ENCODE assay signal across 33 mouse cellular contexts in the genomic region with DNA sequence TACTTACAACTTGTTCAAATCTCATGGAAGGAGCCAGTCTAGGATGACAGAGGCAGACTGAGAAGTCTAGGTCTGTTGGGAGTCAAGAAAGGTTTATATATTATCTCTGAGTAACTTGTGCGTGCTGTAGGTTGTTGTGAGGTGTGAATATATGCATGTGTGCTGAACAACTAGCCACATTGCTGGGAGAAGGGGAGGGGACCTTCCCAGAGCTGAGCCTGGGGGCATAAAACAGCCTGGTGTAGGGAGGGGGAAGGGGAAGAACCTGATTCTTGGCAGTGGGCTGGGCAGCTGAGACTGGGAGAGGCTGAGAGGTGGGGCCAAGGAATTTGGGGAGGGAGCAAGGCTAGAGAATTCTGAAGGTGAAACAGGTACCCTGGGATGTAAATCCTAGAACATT. TPM values are rescaled to one million over a fixed set of nuclear protein-coding genes. Genes with fewer than 3 reads are reported as not detected.
A peak's percentile ranks its signal among the peaks of the same experiment; 100 is the strongest.
DNase-seq lines count a peak whose midpoint lies in the region; ATAC-seq and TF ChIP-seq lines count a peak whose summit lies in the region.
"Had no signal": no experiment of that assay in that cellular context is flagged by ENCODE, and none has a peak within 500 bp of the region (broad histone marks: within the 10 kb centered on the region; RNA-seq: fewer than 3 reads in every experiment).

TSS of gene Trpv5 (minus strand) at position 101 of the 400 bp plus-strand sequence.

- H3K4me3 ChIP-seq in kidney, embryonic 16.5 days (ENCODE audit: low read length), result no peak within 1 kb of the TSS
- no peak within 1 kb of the TSS for H3K4me3 ChIP-seq in thymus, adult 2 months (ENCODE audit: control insufficient read depth, insufficient read depth, low read length)
- H3K4me3 ChIP-seq: embryonic facial prominence, embryonic 10.5 days; embryonic facial prominence, embryonic 13.5 days; erythroblast, embryonic 14.5 days; forebrain, embryonic 12.5 days; forebrain, embryonic 15.5 days; hindbrain, embryonic 10.5 days; hindbrain, embryonic 13.5 days had no signal

- no peak; the same call in 1 of the 2 replicates for ATAC-seq in kidney, embryonic 16.5 days (ENCODE audit: low FRiP score, low TSS enrichment)
- ATAC-seq: forebrain, embryonic 15.5 days; hindbrain, embryonic 16.5 days had no signal

- intact Hi-C loops in heart, postnatal 10 days (cut with DNase I), result no loop called here

- WGBS in kidney, embryonic 16.5 days, result 56% methylated on average over 1 of the region's 1 CpGs
- WGBS in thymus, adult 2 months, result 88% methylated on average over 1 of the region's 1 CpGs

- peak within 1 kb of the TSS; percentile 32; the same call in 1 of the 2 replicates for H3K27ac ChIP-seq in kidney, embryonic 16.5 days (ENCODE audit: low read length)
- no peak within 1 kb of the TSS for H3K27ac ChIP-seq in thymus, adult 2 months (ENCODE audit: control insufficient read depth, insufficient read depth, low read length)
- H3K27ac ChIP-seq: embryonic facial prominence, embryonic 10.5 days; embryonic facial prominence, embryonic 13.5 days; forebrain, embryonic 12.5 days; forebrain, embryonic 15.5 days; hindbrain, embryonic 10.5 days; hindbrain, embryonic 13.5 days had no signal

- no peak within 1 kb of the TSS for H3K4me2 ChIP-seq in kidney, embryonic 16.5 days (replicated peaks; ENCODE audit: low read depth, low read length)
- H3K4me2 ChIP-seq: embryonic facial prominence, embryonic 13.5 days; forebrain, embryonic 12.5 days; forebrain, embryonic 15.5 days; heart, embryonic 11.5 days; hindbrain, embryonic 13.5 days had no signal

- TF ChIP-seq CTCF in thymus, adult 2 months (IDR thresholded peaks at IDR 0.05; ENCODE audit: borderline replicate concordance, control insufficient read depth, extremely low read depth, insufficient read depth, low read length, poor library complexity), result no peak

- DNase-seq in heart, adult 11 months, result peak; percentile 59
- DNase-seq in heart, postnatal 10 days, result no peak
- no peak for DNase-seq in kidney, adult 9 months
- DNase-seq in R1 (ENCODE audit: low read depth, low spot score), result peak; percentile 35
- DNase-seq in kidney, postnatal 14 days, result peak; percentile 2
- no peak for DNase-seq in ovary, postnatal 14 days (ENCODE audit: low spot score)
- DNase-seq in thymus, adult 2 months, result no peak
- DNase-seq: adrenal gland, postnatal 25 days; cerebellum, adult 11-12 months; cerebellum, adult 8-10 months; cerebellum, postnatal 10 days; cerebellum, postnatal 36 days; embryo, embryonic 11 days; gastrocnemius, postnatal 10 days; gastrocnemius, postnatal 36 days; heart, postnatal 36 days had no signal

- H3K4me1 ChIP-seq in kidney, embryonic 16.5 days (ENCODE audit: insufficient read depth, low read length), result no peaks in the 10 kb centered on the region
- H3K4me1 ChIP-seq in thymus, adult 2 months (replicated peaks; ENCODE audit: control insufficient read depth, insufficient read depth, low read length), result no peaks in the 10 kb centered on the region; the same call in 1 of the 2 replicates
- H3K4me1 ChIP-seq: embryonic facial prominence, embryonic 10.5 days; embryonic facial prominence, embryonic 13.5 days; forebrain, embryonic 12.5 days; forebrain, embryonic 15.5 days; hindbrain, embryonic 10.5 days; hindbrain, embryonic 13.5 days had no signal

- no peaks in the 10 kb centered on the region for H3K27me3 ChIP-seq in kidney, embryonic 16.5 days (ENCODE audit: insufficient read depth, low read length)
- H3K27me3 ChIP-seq in thymus, adult 2 months (ENCODE audit: control insufficient read depth, insufficient read depth, low read length), result no peaks in the 10 kb centered on the region
- H3K27me3 ChIP-seq: embryonic facial prominence, embryonic 13.5 days; forebrain, embryonic 12.5 days; forebrain, embryonic 15.5 days; hindbrain, embryonic 13.5 days had no signal

- no peak within 1 kb of the TSS for H3K9ac ChIP-seq in kidney, embryonic 16.5 days (replicated peaks; ENCODE audit: low read length)
- H3K9ac ChIP-seq: embryonic facial prominence, embryonic 13.5 days; forebrain, embryonic 12.5 days; forebrain, embryonic 15.5 days; hindbrain, embryonic 13.5 days had no signal

- H3K36me3 ChIP-seq in kidney, embryonic 16.5 days (ENCODE audit: insufficient read depth, low read length), result no peaks in the 10 kb centered on the region
- H3K36me3 ChIP-seq in thymus, adult 2 months (ENCODE audit: control insufficient read depth, insufficient read depth, low read length), result no peaks in the 10 kb centered on the region
- H3K36me3 ChIP-seq: embryonic facial prominence, embryonic 10.5 days; embryonic facial prominence, embryonic 13.5 days; forebrain, embryonic 12.5 days; forebrain, embryonic 15.5 days; hindbrain, embryonic 10.5 days; hindbrain, embryonic 13.5 days had no signal

- no peaks in the 10 kb centered on the region for H3K9me3 ChIP-seq in kidney, embryonic 16.5 days (ENCODE audit: low read length)
- H3K9me3 ChIP-seq: embryonic facial prominence, embryonic 10.5 days; embryonic facial prominence, embryonic 13.5 days; forebrain, embryonic 12.5 days; forebrain, embryonic 15.5 days; hindbrain, embryonic 10.5 days; hindbrain, embryonic 13.5 days had no signal

- no peak for TF ChIP-seq POLR2A in thymus, adult 2 months (IDR thresholded peaks at IDR 0.05; ENCODE audit: control insufficient read depth, extremely low read depth, insufficient read depth, low read length, poor library complexity)

RNA-seq across cellular contexts. Expression of gene Trpv5, which starts in this region (rescaled TPM):
- not detected for total RNA-seq in heart, postnatal 10 days (2021)
- polyA plus RNA-seq in kidney, embryonic 16.5 days (2015; fragmentation: Nextera tagmentation; extraction: Ambion mirVana), result 3.1 and 3.8 TPM in 2 replicates
- not detected in 2 replicates for polyA plus RNA-seq in thymus, adult 2 months (2012; rRNA removed)
- total RNA-seq: adrenal gland, adult 18-20 months; adrenal gland, postnatal 25 days; gastrocnemius, postnatal 10 days; gastrocnemius, postnatal 36 days; granulocyte monocyte progenitor cell, adult 5-6 weeks; heart, adult 8-10 months; heart, postnatal 36 days had no signal
- polyA plus RNA-seq: brain, embryonic 14.5 days; cortical plate, adult 2 months; embryonic facial prominence, embryonic 10.5 days; embryonic facial prominence, embryonic 13.5 days; erythroblast, embryonic 14.5 days; forebrain, embryonic 12.5 days; forebrain, embryonic 15.5 days; heart, embryonic 11.5 days; heart, embryonic 14.5 days; heart, postnatal 0 days; hindbrain, embryonic 10.5 days; hindbrain, embryonic 13.5 days; hindbrain, embryonic 16.5 days had no signal

Comparison
In these comparisons a context has a peak if more than half of its experiments do, and no peak if none do; other contexts are left out.
1. DNase-seq: peak in heart, adult 11 months (single experiment), R1 (single experiment) and kidney, postnatal 14 days (single experiment); none in heart, postnatal 10 days (0 of 2), kidney, adult 9 months (single experiment), ovary, postnatal 14 days (single experiment) and thymus, adult 2 months (single experiment).